Mouse (Mus musculus): ENCODE data around the gene Dedd.
"Not testable (repeated sequence)": the region's sequence is repeated elsewhere in the genome, so short reads cannot be mapped to it uniquely, and the experiment has no call there.

Dedd gene

GRCm38 (mm10) chr1:171293351-171293750, 35.6 kb upstream of the Dedd start:
- Histone ChIP-seq H3K27me3 (ENCODE audit: control insufficient read depth, insufficient read depth, low read length, poor library complexity, severe bottlenecking) (no peaks in the 10 kb centered on the region), H3K36me3 (ENCODE audit: control insufficient read depth, insufficient read depth, low read length, poor library complexity, severe bottlenecking) (no peaks in the 10 kb centered on the region)
- no peak for DNase-seq (ENCODE audit: low read depth, low spot score)

DNA sequence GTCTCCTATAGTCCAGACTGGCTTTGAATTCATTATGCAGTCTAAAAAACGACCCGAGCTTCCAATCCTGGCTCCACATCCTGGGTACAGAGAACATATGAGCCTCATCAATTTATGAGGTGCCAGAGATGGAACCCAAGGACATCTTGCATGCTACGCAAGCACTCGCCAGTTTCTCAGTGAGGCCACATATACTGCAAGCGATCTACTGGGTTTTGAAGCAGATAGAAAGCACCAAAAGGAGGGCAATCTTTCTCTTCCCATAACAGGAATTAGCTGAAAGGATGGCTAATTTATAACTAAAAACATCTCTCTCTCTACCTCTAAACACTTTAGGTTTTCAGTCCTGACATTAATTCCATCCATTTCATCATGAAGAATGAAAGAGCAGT, 35.0 kb upstream of the Dedd start:
- DNase-seq (ENCODE audit: low read depth, low spot score): no peak
- Histone ChIP-seq H3K36me3 (ENCODE audit: control insufficient read depth, insufficient read depth, low read length, poor library complexity, severe bottlenecking) (no peaks in the 10 kb centered on the region), H3K27me3 (ENCODE audit: control insufficient read depth, insufficient read depth, low read length, poor library complexity, severe bottlenecking) (no peaks in the 10 kb centered on the region)

DNA sequence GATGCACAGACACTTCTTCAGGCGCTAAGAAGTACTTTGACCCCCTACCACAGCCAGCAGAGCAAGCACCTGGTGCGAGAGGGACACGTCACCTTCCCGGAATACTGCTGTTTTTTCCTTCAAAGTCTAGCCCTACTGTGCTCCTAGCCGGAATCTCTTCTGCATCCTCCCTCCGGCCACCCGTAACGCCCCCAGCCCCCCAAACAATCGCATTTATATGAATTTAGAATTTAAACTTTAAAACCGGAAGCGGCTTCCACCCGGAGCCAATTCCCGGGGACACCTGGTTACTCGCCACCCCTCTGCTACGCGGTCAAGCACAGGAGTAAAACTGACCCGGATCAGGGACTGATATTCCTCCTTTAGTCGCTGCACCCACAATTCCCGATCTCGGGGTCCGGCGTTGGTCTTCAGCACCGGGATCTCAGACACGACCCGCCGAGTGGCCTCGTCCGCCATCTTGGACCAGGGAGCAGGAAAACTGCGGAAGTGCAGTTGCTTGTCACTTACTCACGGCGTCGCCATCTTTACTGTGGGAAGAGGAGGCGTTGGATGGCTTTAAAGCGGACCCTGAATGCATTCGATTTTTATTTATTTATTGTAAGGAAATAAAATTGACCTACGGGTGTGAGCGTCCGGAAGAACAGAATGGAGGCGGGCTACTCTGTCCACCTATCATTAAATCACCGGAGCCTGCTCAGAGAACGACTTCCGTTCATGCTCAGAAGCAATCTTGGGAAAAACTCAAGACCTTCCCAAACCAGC, 34.5 kb upstream of the Dedd start, which contains the start of gene Ufc1:
Gene Ufc1 (minus strand): TSS at position 727 of the 765 bp plus-strand sequence.
- Histone ChIP-seq H3K27me3 (ENCODE audit: control insufficient read depth, insufficient read depth, low read length, poor library complexity, severe bottlenecking) (no peaks in the 10 kb centered on the region), H3K36me3 (ENCODE audit: control insufficient read depth, insufficient read depth, low read length, poor library complexity, severe bottlenecking) (no peaks in the 10 kb centered on the region)
- DNase-seq (ENCODE audit: low read depth, low spot score): peak; percentile 89

DNA sequence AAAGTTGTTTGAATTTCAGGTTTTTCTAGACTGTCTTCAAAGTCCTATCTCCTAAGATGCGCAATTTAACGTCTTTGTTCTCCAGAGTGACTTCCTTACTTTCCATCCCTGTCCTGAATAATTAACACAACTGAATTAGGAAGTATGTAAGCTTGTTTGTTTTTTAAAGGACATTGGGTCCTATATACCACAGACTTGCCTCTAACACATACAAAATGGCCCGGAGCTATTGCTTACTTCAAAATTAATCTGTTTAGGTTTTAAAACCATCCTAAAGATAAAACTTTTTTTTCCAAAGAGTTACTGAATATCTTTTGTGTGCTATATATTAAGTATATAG, 33.9 kb upstream of the Dedd start:
- Histone ChIP-seq H3K27me3 (ENCODE audit: control insufficient read depth, insufficient read depth, low read length, poor library complexity, severe bottlenecking) (no peaks in the 10 kb centered on the region), H3K36me3 (ENCODE audit: control insufficient read depth, insufficient read depth, low read length, poor library complexity, severe bottlenecking) (no peaks in the 10 kb centered on the region)
- DNase-seq (ENCODE audit: low read depth, low spot score): no peak

- H3K36me3 ChIP-seq (ENCODE audit: control insufficient read depth, insufficient read depth, low read length, poor library complexity, severe bottlenecking): no peaks in the 10 kb centered on the region
- DNase-seq (ENCODE audit: low read depth, low spot score): no peak
- no peaks in the 10 kb centered on the region for H3K27me3 ChIP-seq (ENCODE audit: control insufficient read depth, insufficient read depth, low read length, poor library complexity, severe bottlenecking)
Observed at GRCm38 (mm10) chr1:171298226-171298625, 30.7 kb upstream of the Dedd start.

DNA sequence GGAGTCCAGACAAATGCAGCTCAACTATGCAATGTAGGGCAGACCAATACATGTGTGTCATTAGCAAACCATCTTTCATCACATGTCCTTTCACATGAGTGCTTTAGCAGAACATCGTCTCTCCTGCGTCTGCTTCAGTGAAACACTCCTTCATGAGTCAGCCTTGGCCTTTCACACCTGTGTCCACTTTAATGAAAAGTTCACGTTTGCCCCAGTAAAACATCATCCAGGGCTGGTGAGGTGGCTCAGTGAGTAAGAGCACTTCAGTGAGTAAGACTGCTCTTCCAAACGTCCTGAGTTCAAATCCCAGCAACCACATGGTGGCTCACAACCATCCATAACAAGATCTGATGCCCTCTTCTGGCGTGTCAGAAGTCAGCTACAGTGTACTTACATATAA, 22.8 kb upstream of the Dedd start:
- H3K36me3 ChIP-seq (ENCODE audit: control insufficient read depth, insufficient read depth, low read length, poor library complexity, severe bottlenecking); DNase-seq (ENCODE audit: low read depth, low spot score); H3K27me3 ChIP-seq (ENCODE audit: control insufficient read depth, insufficient read depth, low read length, poor library complexity, severe bottlenecking): not testable (repeated sequence)

DNA sequence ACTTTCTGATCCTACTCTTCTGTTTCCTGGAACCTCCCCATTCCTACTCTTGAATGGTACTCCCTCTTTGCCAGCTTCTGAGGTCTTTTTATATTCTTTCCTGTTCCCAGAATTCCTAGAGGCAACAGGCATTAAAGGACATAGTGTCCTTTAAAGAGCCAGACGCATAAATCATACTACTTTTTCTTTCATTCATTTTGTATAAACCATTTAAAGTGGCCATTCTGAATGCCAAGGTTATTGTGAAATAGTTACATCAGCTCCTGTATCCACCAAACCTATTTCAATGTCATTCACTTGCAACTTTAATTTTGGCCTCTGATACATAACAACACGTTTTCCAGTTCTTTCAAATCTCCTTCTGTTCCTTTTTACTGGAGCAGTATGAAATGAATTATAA, 19.6 kb upstream of the Dedd start:
- no peak for DNase-seq (ENCODE audit: low read depth, low spot score)
- no peaks in the 10 kb centered on the region for H3K27me3 ChIP-seq (ENCODE audit: control insufficient read depth, insufficient read depth, low read length, poor library complexity, severe bottlenecking)
- H3K36me3 ChIP-seq (ENCODE audit: control insufficient read depth, insufficient read depth, low read length, poor library complexity, severe bottlenecking): no peaks in the 10 kb centered on the region

DNA sequence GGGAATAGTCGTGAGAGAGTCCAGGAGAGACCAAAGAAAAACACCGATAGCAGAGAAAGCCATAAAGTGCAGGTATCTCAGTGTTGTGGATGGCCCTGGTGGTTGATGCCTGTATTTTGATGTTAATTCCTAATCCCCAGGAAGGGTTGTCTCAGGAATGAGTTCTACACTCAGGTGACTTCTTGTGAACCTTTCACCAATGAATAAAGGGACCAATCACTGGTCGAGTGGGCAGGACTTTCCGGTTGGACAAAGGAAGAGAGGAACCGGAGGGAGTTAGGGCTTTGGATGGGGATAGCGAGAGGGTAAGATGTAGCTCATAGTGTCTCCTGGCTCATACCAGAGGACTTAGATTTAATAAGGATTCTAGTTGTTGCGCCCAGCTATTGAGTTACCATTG, 9.2 kb upstream of the Dedd start:
- no peaks in the 10 kb centered on the region for H3K27me3 ChIP-seq (ENCODE audit: control insufficient read depth, insufficient read depth, low read length, poor library complexity, severe bottlenecking)
- no peak for DNase-seq (ENCODE audit: low read depth, low spot score)
- 0 out of 2 replicates have a peak, but pooled peaks cover 1% of the 10 kb centered on the region for H3K36me3 ChIP-seq (ENCODE audit: control insufficient read depth, insufficient read depth, low read length, poor library complexity, severe bottlenecking)

DNA sequence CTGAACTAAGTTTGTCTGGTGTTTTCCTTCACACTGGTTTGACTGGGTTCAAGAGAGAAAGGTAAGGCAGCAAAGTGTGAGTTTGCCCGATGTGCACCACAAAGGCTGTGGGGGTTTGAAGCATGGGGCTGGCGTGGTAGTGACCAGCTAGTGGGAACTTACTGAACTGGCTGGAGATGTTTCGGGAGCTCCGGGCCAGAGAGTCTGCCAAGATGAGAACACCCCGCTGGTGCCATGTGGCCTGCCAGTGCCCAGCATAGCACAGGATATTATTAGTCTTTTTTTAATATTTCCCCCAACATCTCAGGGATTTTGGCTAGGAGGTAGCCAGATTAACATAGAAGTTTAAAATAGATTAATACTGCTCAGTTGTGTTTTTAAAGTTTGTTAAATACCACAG, 8.8 kb upstream of the Dedd start:
- no peaks in the 10 kb centered on the region; the same call in 1 of the 2 replicates for H3K27me3 ChIP-seq (ENCODE audit: control insufficient read depth, insufficient read depth, low read length, poor library complexity, severe bottlenecking)
- 0 out of 2 replicates have a peak, but pooled peaks cover 1% of the 10 kb centered on the region for H3K36me3 ChIP-seq (ENCODE audit: control insufficient read depth, insufficient read depth, low read length, poor library complexity, severe bottlenecking)
- no peak for DNase-seq (ENCODE audit: low read depth, low spot score)

- Histone ChIP-seq H3K36me3 (ENCODE audit: control insufficient read depth, insufficient read depth, low read length, poor library complexity, severe bottlenecking) (0 out of 2 replicates have a peak, but pooled peaks cover 1% of the 10 kb centered on the region), H3K27me3 (ENCODE audit: control insufficient read depth, insufficient read depth, low read length, poor library complexity, severe bottlenecking) (no peaks in the 10 kb centered on the region; the same call in 1 of the 2 replicates)
- peak; percentile 60 for DNase-seq (ENCODE audit: low read depth, low spot score)
Observed at GRCm38 (mm10) chr1:171321415-171321814, 7.5 kb upstream of the Dedd start.

DNA sequence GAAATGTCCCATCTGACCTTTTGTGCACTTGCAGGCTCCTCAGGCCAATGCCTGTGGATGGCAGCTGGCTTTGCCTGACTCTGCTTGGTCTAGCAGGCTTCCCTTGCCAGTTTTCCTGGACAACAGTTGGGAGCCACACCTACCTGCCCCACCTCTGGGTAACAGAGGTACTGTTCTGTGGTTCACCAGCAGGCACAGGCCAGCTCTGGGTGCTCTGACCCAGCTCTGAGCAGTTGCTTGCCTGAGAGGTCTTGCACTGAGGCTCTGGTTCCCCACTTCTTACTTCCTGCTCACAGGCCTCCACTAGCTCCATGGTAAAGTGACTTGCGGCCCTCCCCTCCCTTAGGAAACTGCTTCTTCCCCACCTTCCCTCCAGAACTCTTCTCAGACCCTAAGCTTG, 6.9 kb upstream of the Dedd start:
- Histone ChIP-seq H3K27me3 (ENCODE audit: control insufficient read depth, insufficient read depth, low read length, poor library complexity, severe bottlenecking) (no peaks in the 10 kb centered on the region; the same call in 1 of the 2 replicates), H3K36me3 (ENCODE audit: control insufficient read depth, insufficient read depth, low read length, poor library complexity, severe bottlenecking) (0 out of 2 replicates have a peak, but pooled peaks cover 1% of the 10 kb centered on the region)
- no peak for DNase-seq (ENCODE audit: low read depth, low spot score)

- Histone ChIP-seq H3K36me3 (ENCODE audit: control insufficient read depth, insufficient read depth, low read length, poor library complexity, severe bottlenecking) (0 out of 2 replicates have a peak, but pooled peaks cover 1% of the 10 kb centered on the region), H3K27me3 (ENCODE audit: control insufficient read depth, insufficient read depth, low read length, poor library complexity, severe bottlenecking) (no peaks in the 10 kb centered on the region; the same call in 1 of the 2 replicates)
- DNase-seq (ENCODE audit: low read depth, low spot score): no peak
Observed at GRCm38 (mm10) chr1:171325571-171325970, 3.4 kb upstream of the Dedd start.

- not testable (repeated sequence) for H3K27me3 ChIP-seq (ENCODE audit: control insufficient read depth, insufficient read depth, low read length, poor library complexity, severe bottlenecking); H3K36me3 ChIP-seq (ENCODE audit: control insufficient read depth, insufficient read depth, low read length, poor library complexity, severe bottlenecking)
- peak; percentile 51 for DNase-seq (ENCODE audit: low read depth, low spot score)
Observed at GRCm38 (mm10) chr1:171326588-171326987, 2.4 kb upstream of the Dedd start.

DNA sequence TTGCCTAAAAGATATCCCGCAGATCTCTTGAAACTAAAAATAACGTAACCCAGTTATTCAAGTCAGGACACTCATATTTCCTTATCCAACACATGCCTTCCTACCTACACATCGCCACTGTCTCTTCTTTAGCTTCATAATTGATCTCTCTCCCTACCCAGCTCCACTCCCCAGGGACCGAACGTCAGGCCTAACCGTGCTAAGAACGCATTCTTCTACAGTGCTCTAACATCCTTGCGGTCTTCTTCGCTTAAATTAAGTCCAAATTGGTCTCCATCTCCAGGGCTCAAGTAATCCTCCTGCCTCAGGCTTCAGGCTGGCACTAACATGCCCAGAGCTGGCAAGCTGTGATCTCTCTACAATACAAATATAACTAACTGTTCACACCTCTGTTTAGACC, 701 bp upstream of the Dedd start:
- 0 out of 2 replicates have a peak, but pooled peaks cover 1% of the 10 kb centered on the region for H3K36me3 ChIP-seq (ENCODE audit: control insufficient read depth, insufficient read depth, low read length, poor library complexity, severe bottlenecking)
- peak; percentile 14 for DNase-seq (ENCODE audit: low read depth, low spot score)
- no peaks in the 10 kb centered on the region; the same call in 1 of the 2 replicates for H3K27me3 ChIP-seq (ENCODE audit: control insufficient read depth, insufficient read depth, low read length, poor library complexity, severe bottlenecking)

DNA sequence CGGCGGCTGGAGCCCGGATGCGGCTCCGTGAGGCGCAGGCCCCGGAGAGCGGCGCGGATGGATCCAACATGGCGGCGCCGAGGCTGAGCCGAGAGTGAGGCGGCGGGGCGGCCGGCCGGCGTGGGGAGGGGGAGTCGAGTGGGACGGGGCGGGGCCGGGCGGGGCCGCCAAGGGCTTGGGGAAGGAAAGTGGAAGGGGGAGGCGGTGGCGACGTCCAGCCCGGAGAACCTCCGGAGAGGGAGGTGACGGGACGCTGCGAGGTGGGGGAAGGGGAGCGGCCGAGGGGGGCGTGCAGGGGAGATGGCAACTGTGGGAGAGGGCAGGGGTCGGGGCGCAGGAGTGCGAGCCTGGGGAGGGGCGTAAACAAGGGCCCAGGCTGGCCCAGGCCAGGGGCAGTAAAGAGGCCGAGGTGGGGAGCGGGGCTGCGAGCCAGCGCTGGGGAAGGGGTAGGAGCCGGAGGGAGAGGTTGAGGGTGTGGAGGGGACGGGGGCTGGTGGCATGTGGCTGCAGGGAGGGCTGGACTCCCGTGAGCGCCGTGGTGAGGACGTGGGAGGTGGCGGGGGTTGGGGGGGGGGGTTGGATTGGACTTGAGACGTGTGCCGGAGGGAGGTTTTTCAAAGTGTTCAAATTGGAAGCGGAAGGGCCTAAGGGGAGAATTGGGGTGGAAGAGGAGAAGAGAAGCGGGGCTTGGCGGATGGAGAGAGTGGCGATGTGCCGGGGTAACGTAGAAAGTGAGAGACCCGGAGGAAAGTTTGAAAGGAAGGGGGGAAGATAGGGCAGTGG, 679 bp downstream of the Dedd start:
- Histone ChIP-seq H3K27me3 (ENCODE audit: control insufficient read depth, insufficient read depth, low read length, poor library complexity, severe bottlenecking) (no peaks in the 10 kb centered on the region; the same call in 1 of the 2 replicates), H3K36me3 (ENCODE audit: control insufficient read depth, insufficient read depth, low read length, poor library complexity, severe bottlenecking) (no peaks in the 10 kb centered on the region)
- DNase-seq (ENCODE audit: low read depth, low spot score): peak; percentile 37

Measured in splenic B cell, adult 2 months (primary cell).